Mouse (Mus musculus) c-Kit-negative CD71-positive TER-119-positive erythroid progenitor cells, embryonic 14.5 days (primary cell): ENCODE data around the gene Tppp.
"Not testable (repeated sequence)": the region's sequence is repeated elsewhere in the genome, so short reads cannot be mapped to it uniquely, and the experiment has no call there.

Source experiments
- DNase-seq: peaks from one replicate; pipeline ENCODE4 v3.0.0-alpha.2; 2013; ENCODE audit warnings: low read depth, low spot score

Gene Tppp

GRCm38 (mm10) chr13:74008948-74009718, at the start of gene Tppp:
TSS of gene Tppp (plus strand) at chr13:74009407.
- peak; percentile 69 for DNase-seq

GRCm38 (mm10) chr13:73960117-73960652, 49.0 kb upstream of the Tppp start:
- no peak for DNase-seq

DNA sequence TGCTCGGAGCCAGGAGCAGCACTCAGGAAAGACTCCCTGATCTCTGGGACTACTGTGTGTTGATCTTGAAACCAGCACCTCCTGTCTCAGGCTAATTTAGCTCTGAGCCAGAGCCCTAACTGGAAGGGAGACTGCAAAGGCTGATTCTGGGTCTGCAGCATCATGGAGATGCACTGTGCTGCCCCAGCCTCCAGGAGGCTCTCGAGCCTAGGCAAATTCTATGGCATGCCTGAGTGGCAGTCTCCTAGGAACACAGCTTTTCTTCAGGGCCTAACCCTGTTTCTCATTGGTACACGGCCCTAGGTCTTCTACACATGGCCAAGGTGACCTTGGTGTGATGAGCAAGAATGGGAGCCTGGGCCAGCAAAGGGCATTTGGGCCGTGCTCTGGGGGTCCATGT, 48.0 kb upstream of the Tppp start:
- no peak for DNase-seq

GRCm38 (mm10) chr13:73963551-73963950, 45.7 kb upstream of the Tppp start, which contains the start of gene Zdhhc11:
TSS of gene Zdhhc11 (plus strand) at chr13:73963851.
- no peak for DNase-seq

DNA sequence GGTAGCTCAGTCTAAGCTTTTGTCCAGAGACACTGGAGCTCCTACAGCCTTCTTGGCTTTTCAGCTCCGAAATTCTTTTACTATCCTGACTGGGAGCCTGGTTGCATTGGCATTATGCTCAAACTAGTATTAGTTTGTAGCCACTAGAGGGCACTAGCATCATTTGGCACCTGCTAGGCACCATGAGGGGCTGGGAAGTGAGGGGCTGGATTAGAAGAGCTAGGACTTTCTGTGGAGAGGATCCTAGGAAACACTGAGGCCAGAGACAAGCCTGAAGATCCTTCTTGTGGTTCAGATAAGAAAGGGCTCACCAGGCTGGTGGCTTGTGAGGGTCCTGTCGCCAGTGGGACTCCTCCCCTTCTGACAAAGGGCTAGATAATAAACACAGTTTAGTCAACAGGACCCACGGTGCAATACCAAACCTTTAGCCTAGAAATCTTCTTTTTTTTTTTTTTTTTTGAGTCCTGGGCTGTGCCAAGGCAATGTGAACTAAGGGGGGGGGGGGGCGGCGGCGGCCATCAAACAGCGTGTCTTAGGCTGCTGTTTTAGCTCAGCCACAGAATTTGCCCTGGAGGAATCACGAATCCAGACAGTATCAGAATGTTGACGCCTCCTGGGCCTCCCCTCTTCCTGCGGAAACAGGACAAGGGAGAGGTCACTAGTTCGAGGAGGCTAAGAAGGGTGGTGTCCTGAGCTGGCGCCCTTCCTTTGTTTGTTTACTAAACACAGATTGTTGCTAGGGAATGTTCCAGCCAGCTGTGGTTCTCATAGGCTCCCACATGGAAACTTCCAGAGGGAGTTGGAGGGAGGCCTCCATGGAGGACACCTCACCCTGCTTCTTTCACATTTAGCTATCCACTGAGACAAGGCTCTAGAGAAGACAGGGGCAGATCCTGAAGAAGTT, 38.4 kb upstream of the Tppp start:
- peak; percentile 12 for DNase-seq

DNA sequence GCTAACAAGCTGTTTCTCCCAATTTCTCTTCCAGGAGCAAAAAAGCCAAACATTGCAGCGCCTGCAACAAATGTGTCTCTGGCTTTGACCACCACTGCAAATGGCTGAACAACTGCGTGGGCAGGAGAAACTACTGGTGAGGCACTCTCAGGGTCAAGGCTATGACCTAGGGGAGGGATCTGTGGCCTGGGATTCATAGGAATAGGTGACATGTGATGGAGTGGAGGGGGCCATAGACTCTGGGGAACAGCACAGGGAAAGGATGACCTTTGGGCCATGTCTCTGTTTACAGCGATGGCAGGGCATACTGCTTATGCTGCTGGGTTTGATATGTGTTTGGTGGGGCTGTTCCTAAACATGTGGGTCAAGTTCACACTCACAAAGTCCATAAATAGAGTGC, 34.7 kb upstream of the Tppp start:
- no peak for DNase-seq

- DNase-seq: no peak
These were observed 32.3 kb upstream of the Tppp start for GRCm38 (mm10) chr13:73976935-73977334.

DNA sequence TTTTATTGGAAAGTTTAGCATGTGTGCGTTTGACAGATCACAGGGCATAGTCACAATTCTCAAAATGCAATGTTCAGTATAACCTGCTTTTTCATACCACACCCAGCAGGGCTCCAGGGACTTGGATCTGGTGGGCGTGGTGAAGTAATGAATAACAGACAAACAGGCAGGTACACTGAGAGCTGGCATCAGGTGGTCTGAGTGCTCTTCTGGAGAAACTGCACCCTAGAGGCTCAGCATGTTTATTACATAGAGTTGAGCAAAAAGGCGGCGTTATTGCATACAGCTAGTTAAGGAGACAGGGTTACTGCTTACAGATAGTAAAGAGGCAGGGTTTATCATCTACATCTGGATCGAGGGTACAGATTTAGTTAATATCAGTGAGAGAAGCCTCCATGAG, 18.9 kb upstream of the Tppp start:
- DNase-seq: no peak

DNA sequence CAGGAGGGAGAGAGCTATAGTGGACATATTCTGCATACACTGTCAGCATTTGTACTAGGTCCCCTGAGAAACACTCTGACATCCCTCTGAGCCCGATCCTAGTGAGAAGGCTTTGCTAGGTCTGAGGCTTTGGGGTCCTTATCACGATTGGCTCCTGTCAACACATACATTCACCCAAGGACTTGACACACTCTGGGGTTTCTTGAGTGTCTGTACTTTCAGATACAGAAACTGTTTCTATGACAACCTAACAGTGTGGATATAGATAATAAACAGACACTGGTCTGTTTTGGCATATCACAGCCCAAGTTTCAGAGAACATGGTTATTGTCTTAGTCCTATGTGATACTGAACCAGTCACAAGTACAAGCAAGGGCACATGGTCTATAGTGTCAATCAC, 18.4 kb upstream of the Tppp start:
- no peak for DNase-seq

DNA sequence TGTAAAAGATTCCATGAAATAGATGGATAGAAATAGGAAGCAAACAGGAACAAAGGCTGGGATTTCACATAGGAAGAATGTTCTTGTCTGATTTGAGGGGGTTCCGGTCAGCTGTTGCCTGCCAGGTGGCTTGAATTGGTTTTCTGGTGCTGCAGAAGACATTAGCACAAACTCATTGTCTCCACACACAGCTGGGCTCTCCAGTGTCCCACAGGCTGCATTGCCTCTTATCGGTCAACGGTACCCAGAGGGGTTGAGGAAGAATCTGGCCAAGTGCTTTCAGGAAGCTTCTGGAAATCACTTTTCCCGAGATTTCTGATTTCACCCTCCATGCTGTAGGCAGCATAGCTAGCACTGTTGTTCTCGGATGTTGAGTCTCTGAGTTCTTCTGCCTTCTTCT, 17.9 kb upstream of the Tppp start:
- DNase-seq: no peak

DNA sequence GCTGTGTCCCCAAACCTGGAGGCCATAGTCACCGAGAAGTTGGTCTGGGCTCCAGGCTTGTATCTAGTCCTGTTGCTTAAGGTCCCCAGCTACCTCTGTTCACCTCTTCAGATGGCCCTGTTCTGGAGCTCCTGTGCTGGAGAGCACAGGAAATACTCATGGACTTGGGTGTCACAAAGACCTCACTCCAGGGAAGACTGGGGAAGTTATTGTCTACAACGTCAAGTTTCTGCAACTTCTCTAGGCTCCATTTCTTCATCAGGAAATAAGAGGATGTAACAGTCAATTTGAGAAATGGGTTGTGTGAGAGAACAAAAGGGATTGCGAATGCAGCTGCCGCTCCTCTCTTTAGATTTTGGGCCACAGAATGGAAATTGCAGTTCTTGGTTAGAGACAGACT, 12.8 kb upstream of the Tppp start:
- no peak for DNase-seq

DNA sequence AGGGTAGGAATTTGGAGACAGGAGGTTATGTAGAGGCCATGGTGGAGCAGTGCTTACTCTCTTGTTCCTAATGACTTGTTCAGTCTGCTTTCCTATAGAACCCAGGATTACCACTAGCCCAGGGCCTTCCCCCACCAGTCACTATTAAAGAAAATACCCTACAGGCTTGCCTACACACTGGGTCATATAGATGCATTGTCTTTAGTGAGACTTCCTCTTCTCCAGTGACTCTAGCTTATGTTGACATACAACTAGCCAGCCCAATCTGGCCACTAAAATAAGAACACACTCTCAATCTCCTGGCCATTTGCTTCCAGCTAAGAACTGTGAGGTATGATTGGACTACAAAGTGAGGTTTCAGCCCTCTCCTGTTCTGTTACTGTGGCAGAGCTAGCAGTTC, 8.7 kb upstream of the Tppp start:
- no peak for DNase-seq

- no peak for DNase-seq
These were observed 8.2 kb upstream of the Tppp start for GRCm38 (mm10) chr13:74000961-74001360.

- no peak for DNase-seq
These were observed 7.7 kb upstream of the Tppp start for GRCm38 (mm10) chr13:74001492-74001891.

DNA sequence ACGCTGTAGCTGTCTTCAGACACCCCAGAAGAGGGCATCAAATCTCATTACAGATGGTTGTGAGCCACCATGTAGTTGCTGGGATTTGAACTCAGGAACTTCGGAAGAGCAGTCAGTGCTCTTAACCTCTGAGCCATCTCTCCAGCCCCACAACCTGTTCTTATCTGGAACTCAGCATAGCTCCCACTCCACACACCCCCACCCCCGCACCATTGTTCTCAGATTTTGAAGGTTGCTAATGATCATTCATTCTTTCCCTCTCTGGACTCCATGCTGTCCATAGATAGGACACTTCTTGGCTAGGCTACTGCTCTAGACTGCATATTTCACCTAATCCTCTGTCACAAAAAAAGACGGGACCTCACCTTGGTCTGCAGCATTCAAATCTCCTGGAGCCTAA, 2.3 kb upstream of the Tppp start:
- DNase-seq: not testable (repeated sequence)

DNA sequence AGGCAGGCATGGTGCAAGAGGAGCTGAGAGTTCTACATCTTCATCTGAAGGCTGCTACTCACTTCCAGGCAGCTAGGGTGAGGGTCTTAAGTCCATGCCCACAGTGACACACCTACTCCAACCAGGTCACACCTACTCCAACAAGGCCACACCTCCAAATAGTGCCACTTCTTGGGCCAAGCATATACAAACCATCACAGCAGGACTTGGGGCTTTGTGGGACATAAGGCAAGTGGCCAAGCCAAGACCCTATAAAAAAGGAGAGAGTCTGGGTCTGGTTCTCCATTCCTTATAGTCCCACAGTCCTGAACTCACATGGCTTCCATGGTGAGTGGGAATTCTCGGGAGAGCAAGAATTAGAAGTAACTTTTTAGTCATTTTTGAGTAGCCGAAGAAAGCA, 991 bp upstream of the Tppp start:
- not testable (repeated sequence) for DNase-seq

GRCm38 (mm10) chr13:74009791-74010614, 796 bp downstream of the Tppp start:
- no peak for DNase-seq

GRCm38 (mm10) chr13:74010678-74011077, 1.5 kb downstream of the Tppp start:
- DNase-seq: no peak

DNA sequence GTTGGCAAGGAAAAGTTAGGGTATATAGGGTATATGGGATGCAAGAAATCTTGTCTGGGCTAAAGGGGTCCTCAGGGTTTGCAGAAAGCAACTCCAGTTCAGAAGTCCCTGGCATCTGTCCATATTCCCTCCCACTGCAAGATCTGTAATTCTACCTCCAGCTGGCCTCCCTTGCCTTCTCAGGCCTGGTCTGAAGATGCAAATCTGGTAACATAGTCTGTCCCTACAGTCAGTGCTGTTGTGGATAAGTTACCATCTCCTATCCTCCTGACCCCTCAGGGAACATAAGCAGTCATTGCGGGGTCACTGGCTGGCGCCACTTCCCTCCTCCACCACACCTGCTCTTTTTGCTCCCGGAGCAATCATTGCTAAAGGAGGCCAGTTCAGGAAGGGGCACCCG, 6.7 kb downstream of the Tppp start:
- no peak for DNase-seq

GRCm38 (mm10) chr13:74017426-74017825, 8.2 kb downstream of the Tppp start:
- DNase-seq: no peak

GRCm38 (mm10) chr13:74019006-74019405, 9.8 kb downstream of the Tppp start:
- not testable (repeated sequence) for DNase-seq
